Mouse (Mus musculus): ENCODE measurements around the gene Clmp.
"Not testable (repeated sequence)": the region's sequence is repeated elsewhere in the genome, so short reads cannot be mapped to it uniquely, and the experiment has no call there.

Gene Clmp

GRCm38 (mm10) chr9:40804576-40804975 lies 118.8 kb downstream of the Clmp start:
- DNase-seq = not testable (repeated sequence)

GRCm38 (mm10) chr9:40805263-40805662 lies 119.5 kb downstream of the Clmp start:
- peak; percentile 58 to 85 for DNase-seq

- no peak for DNase-seq
Measured at GRCm38 (mm10) chr9:40806440-40807288, 120.9 kb downstream of the Clmp start.

GRCm38 (mm10) chr9:40807289-40807920 lies 121.6 kb downstream of the Clmp start:
- DNase-seq = peak; percentile 37 to 54

- DNase-seq = no peak
Measured at GRCm38 (mm10) chr9:40808061-40808906, 122.5 kb downstream of the Clmp start.

GRCm38 (mm10) chr9:40808907-40809280 lies 123.1 kb downstream of the Clmp start:
- no peak for DNase-seq

GRCm38 (mm10) chr9:40811860-40812259 lies 126.1 kb downstream of the Clmp start:
- DNase-seq = peak in 1 of 2 experiments; percentile 28

- no peak for DNase-seq
Measured at GRCm38 (mm10) chr9:40814060-40814459, 128.3 kb downstream of the Clmp start.

- no peak for DNase-seq
Measured at GRCm38 (mm10) chr9:40817325-40818028, 131.7 kb downstream of the Clmp start.

- no peak for DNase-seq
Measured at GRCm38 (mm10) chr9:40825601-40826000, 139.8 kb downstream of the Clmp start.

GRCm38 (mm10) chr9:40827366-40827765 lies 141.6 kb downstream of the Clmp start:
- no peak for DNase-seq

GRCm38 (mm10) chr9:40834569-40834968 lies 148.8 kb downstream of the Clmp start:
- DNase-seq = peak; percentile 61 to 75

Measured in lung, postnatal 4 days (tissue).